In genomic region chr11:101180846-101181740, GRCm38 (mm10) we compare ENCODE assay signal across 8 mouse cellular contexts. TPM values are rescaled to one million over a fixed set of nuclear protein-coding genes. Genes with fewer than 3 reads are reported as not detected.
A peak's percentile ranks its signal among the peaks of the same experiment; 100 is the strongest.
DNase-seq lines count a peak whose midpoint lies in the region.

No protein-coding gene starts in this region.

- peak; percentile 93 for DNase-seq in heart, adult 11 months
- no peak for DNase-seq in heart, adult 9 months (ENCODE audit: low spot score in 2 of 2)
- peak; percentile 65 for DNase-seq in ovary, postnatal 36 days (ENCODE audit: low spot score)
- DNase-seq in ovary, postnatal 10 days (ENCODE audit: low spot score), result no peak
- DNase-seq in cerebellum, adult 11-12 months, result peak; percentile 79
- DNase-seq in gastrocnemius, postnatal 4 days (ENCODE audit: low spot score in 2 of 2), result peak; percentile 70 to 72
- DNase-seq in lung, postnatal 36 days, result peak; percentile 86
- peak; percentile 76 for DNase-seq in urinary bladder, postnatal 25 days (ENCODE audit: low spot score)

RNA-seq across cellular contexts. Expression of gene Ccr10, which starts 5.8 kb away (rescaled TPM):
- total RNA-seq in gastrocnemius, postnatal 4 days (2021), result under 1 TPM; 0.36 to 0.37 TPM

RNA-seq across cellular contexts. Expression of gene Plekhh3, which starts 9.9 kb away (rescaled TPM):
- 10 to 100 TPM; 39.5 to 41.4 TPM for total RNA-seq in gastrocnemius, postnatal 4 days (2021)

RNA-seq across cellular contexts. Expression of gene Cntnap1, which starts 10.8 kb away (rescaled TPM):
- total RNA-seq in gastrocnemius, postnatal 4 days (2021), result 1 to 10 TPM; 3.2 to 4.1 TPM

RNA-seq across cellular contexts. Expression of gene Tubg2, which starts 25.4 kb away (rescaled TPM):
- 1 to 10 TPM; 6.8 TPM for total RNA-seq in gastrocnemius, postnatal 4 days (2021)

RNA-seq across cellular contexts. Expression of gene Ezh1, which starts 45.2 kb away (rescaled TPM):
- 10 to 100 TPM; 19.3 to 24.6 TPM for total RNA-seq in gastrocnemius, postnatal 4 days (2021)

Comparison
In these comparisons a context has a peak if more than half of its experiments do, and no peak if none do; other contexts are left out.
1. DNase-seq: peak in heart, adult 11 months (single experiment), ovary, postnatal 36 days (single experiment), cerebellum, adult 11-12 months (single experiment), gastrocnemius, postnatal 4 days (2 of 2), lung, postnatal 36 days (single experiment) and urinary bladder, postnatal 25 days (single experiment); none in heart, adult 9 months (0 of 2) and ovary, postnatal 10 days (single experiment).